Mouse (Mus musculus) splenic B cell, adult 2 months (primary cell): Measurements from ENCODE around the gene Mapk12.
A peak's percentile ranks its signal among the peaks of the same experiment; 100 is the strongest.

Experiments
- DNase-seq: peaks from one replicate; pipeline ENCODE4 v3.0.0-alpha.2; 2011; ENCODE audit warnings: low read depth, low spot score
- H3K27me3 ChIP-seq: 2 replicates; pipeline ENCODE4 v1.6.1; 2012; ENCODE audit warnings: mild to moderate bottlenecking, low read length, moderate library complexity, mixed read lengths; ENCODE audit not compliant: control insufficient read depth, poor library complexity, insufficient read depth, severe bottlenecking
- H3K36me3 ChIP-seq: 2 replicates; pipeline ENCODE4 v1.6.1; 2012; ENCODE audit warnings: mild to moderate bottlenecking, low read length, moderate library complexity, mixed read lengths; ENCODE audit not compliant: control insufficient read depth, poor library complexity, insufficient read depth, severe bottlenecking

The Mapk12 gene

GRCm38 (mm10) chr15:89150041-89150390 is 9.5 kb upstream of the Mapk12 start:
- Histone ChIP-seq H3K27me3 (no peaks in the 10 kb centered on the region), H3K36me3 (no peaks in the 10 kb centered on the region)
- DNase-seq = peak; percentile 65

GRCm38 (mm10) chr15:89149271-89150040 is 9.0 kb upstream of the Mapk12 start, which contains the start of gene Mapk11:
Gene Mapk11, minus strand, starts transcription at chr15:89149628.
- DNase-seq = peak; percentile 67
- no peaks in the 10 kb centered on the region for H3K36me3 ChIP-seq
- H3K27me3 ChIP-seq = no peaks in the 10 kb centered on the region

- H3K36me3 ChIP-seq = peaks cover 2% of the 10 kb centered on the region; the same call in 1 of the 2 replicates
- H3K27me3 ChIP-seq = no peaks in the 10 kb centered on the region
- DNase-seq = no peak
Observed at GRCm38 (mm10) chr15:89148496-89149270, 8.2 kb upstream of the Mapk12 start.

- no peak for DNase-seq
- peaks cover 2% of the 10 kb centered on the region; the same call in 1 of the 2 replicates for H3K36me3 ChIP-seq
- H3K27me3 ChIP-seq = no peaks in the 10 kb centered on the region
Observed at GRCm38 (mm10) chr15:89147895-89148294, 7.4 kb upstream of the Mapk12 start.

GRCm38 (mm10) chr15:89147456-89147855 is 7.0 kb upstream of the Mapk12 start:
- H3K36me3 ChIP-seq = peaks cover 2% of the 10 kb centered on the region; the same call in 1 of the 2 replicates
- H3K27me3 ChIP-seq = no peaks in the 10 kb centered on the region

GRCm38 (mm10) chr15:89147024-89147423 is 6.5 kb upstream of the Mapk12 start:
- Histone ChIP-seq H3K27me3 (no peaks in the 10 kb centered on the region), H3K36me3 (peaks cover 2% of the 10 kb centered on the region; the same call in 1 of the 2 replicates)
- peak; percentile 86 for DNase-seq

More at GRCm38 (mm10) chr15:89147456-89147855, 7.0 kb upstream of the Mapk12 start:
- DNase-seq = no peak

GRCm38 (mm10) chr15:89146537-89146936 is 6.0 kb upstream of the Mapk12 start:
- DNase-seq = peak; percentile 73
- Histone ChIP-seq H3K36me3 (peaks cover 2% of the 10 kb centered on the region; the same call in 1 of the 2 replicates), H3K27me3 (no peaks in the 10 kb centered on the region)

- DNase-seq = no peak
- Histone ChIP-seq H3K27me3 (no peaks in the 10 kb centered on the region), H3K36me3 (peaks cover 2% of the 10 kb centered on the region; the same call in 1 of the 2 replicates)
Observed at GRCm38 (mm10) chr15:89145813-89146350, 5.4 kb upstream of the Mapk12 start.

GRCm38 (mm10) chr15:89144965-89145364 is 4.5 kb upstream of the Mapk12 start:
- Histone ChIP-seq H3K36me3 (peaks cover 2% of the 10 kb centered on the region; the same call in 1 of the 2 replicates), H3K27me3 (0 out of 2 replicates have a peak, but pooled peaks cover 2% of the 10 kb centered on the region)
- peak; percentile 36 for DNase-seq

- 0 out of 2 replicates have a peak, but pooled peaks cover 2% of the 10 kb centered on the region for H3K27me3 ChIP-seq
Observed at GRCm38 (mm10) chr15:89143134-89143533, 2.6 kb upstream of the Mapk12 start.

GRCm38 (mm10) chr15:89141905-89142304 is 1.4 kb upstream of the Mapk12 start:
- H3K36me3 ChIP-seq = peaks cover 2% of the 10 kb centered on the region; the same call in 1 of the 2 replicates
- 0 out of 2 replicates have a peak, but pooled peaks cover 2% of the 10 kb centered on the region for H3K27me3 ChIP-seq
- DNase-seq = no peak

More at GRCm38 (mm10) chr15:89143134-89143533, 2.6 kb upstream of the Mapk12 start:
- DNase-seq = no peak
- H3K36me3 ChIP-seq = peaks cover 2% of the 10 kb centered on the region; the same call in 1 of the 2 replicates

GRCm38 (mm10) chr15:89141443-89141842 is 940 bp upstream of the Mapk12 start:
- 0 out of 2 replicates have a peak, but pooled peaks cover 2% of the 10 kb centered on the region for H3K27me3 ChIP-seq
- peak; percentile 34 for DNase-seq
- peaks cover 2% of the 10 kb centered on the region; the same call in 1 of the 2 replicates for H3K36me3 ChIP-seq

GRCm38 (mm10) chr15:89140048-89140658 is 350 bp downstream of the Mapk12 start:
- peaks cover 2% of the 10 kb centered on the region; the same call in 1 of the 2 replicates for H3K36me3 ChIP-seq
- peak; percentile 42 for DNase-seq
- H3K27me3 ChIP-seq = 0 out of 2 replicates have a peak, but pooled peaks cover 2% of the 10 kb centered on the region

GRCm38 (mm10) chr15:89138531-89138930 is 2.0 kb downstream of the Mapk12 start:
- no peak for DNase-seq
- 0 out of 2 replicates have a peak, but pooled peaks cover 2% of the 10 kb centered on the region for H3K27me3 ChIP-seq
- no peaks in the 10 kb centered on the region for H3K36me3 ChIP-seq
